Mouse (Mus musculus) thymus, postnatal 0 days (tissue): ENCODE data around the gene Xdh. TPM values are rescaled to one million over a fixed set of nuclear protein-coding genes. Genes with fewer than 3 reads are reported as not detected.
"Not testable (repeated sequence)": the region's sequence is repeated elsewhere in the genome, so short reads cannot be mapped to it uniquely, and the experiment has no call there.

Experiments
- DNase-seq: peaks from one replicate; pipeline ENCODE4 v3.0.0-alpha.2; 2015; ENCODE audit warnings: low spot score
- polyA plus RNA-seq: library from polyadenylated mRNA; unstranded; fragments of >200 nt; fragmentation: Nextera tagmentation; extraction: Ambion mirVana; gene quantifications from 2 replicates; pipeline ENCODE4 v1.2.1, GENCODE M21; 2015

Xdh gene
- polyA plus RNA-seq, 1 experiment from 2014 or later: 8.5 TPM

DNA sequence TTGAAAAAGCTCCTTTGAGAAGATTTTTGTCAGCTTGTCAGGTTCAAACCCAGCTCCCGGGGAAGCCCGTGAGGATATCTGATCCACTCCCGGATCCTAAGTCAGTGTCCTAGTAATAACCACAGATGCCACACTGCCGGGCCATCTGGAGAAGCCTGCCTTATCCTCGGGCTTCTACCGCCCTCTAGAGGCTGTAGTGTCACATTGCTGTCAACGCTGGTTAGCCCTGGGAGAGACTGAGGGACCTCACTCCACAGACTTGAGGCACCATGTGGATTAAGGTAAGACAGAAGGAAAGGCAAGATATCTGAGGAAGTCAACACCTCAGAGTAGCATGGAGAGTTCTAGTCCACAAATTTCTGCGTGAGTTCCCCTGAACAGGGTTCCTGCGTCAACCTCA, 67.8 kb downstream of the Xdh start:
- peak; percentile 81 for DNase-seq

DNA sequence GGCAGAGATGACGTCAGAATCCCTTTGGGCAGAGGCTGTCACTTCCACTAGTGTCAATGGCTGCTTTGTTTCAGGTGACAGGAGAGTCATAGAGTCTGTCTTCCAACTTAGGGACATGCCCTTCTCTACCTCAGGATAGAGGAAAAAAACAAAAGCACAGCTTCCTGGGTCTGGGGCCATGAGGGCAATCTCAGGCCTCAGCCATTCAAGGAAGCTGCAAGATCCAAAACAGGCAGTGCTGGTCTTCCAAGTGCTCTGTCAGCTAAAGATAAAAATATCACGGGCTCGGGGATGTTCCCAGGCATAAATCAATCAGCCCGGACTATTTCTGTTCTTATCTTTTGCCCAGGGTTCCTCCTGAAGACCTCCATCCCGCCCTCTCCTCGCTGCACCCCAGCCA, 68.7 kb downstream of the Xdh start:
- no peak for DNase-seq

DNA sequence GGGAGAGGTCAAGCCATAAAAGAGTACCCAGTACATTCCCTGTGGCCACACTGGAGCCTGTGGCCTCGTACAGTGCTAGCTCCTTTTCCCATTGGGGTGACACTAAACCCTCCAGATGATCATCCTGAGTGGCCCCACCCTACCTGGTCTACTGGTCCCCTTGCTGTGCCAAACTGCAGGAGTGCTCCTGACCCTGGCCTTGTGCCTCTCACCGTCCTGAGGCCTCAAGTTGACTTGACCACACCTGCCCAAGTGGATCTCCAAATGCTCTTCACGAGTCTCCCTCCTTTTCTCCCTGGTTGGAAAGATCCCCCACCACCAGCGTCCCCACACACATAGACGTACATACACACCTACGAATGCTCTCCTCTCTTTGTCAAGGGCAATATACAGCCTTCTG, 69.7 kb downstream of the Xdh start:
- DNase-seq: no peak

DNA sequence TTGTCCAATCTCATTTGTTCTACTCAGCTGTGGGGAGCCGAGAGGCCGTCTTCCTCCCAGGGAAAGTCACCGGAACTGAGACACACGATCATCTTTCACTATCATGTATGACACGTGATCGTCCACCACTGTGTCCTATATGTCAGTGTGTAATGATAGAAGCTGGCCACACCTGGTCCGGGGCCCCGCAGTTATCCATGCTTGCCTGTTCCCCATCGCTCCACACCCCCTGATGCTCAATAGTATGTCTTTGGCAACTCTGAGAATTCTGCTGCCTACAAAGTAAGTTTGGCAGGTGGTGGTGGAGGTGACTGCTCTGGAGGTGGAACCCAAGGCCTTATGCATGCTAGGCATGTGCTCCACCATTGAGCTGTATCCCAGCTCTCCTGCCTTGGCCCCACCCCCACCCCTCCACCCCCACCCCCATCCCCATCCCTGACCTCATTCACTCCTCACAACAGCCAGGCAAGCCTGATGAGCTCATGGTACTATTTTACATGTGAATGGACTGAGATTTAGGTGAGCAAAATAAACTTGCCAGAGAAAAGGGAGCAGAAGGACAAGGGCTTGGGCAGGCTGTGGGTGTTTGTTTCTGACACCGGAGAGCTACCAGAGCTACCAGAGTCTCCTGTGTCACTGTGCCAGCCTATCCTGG, 70.6 kb downstream of the Xdh start:
- DNase-seq: no peak

DNA sequence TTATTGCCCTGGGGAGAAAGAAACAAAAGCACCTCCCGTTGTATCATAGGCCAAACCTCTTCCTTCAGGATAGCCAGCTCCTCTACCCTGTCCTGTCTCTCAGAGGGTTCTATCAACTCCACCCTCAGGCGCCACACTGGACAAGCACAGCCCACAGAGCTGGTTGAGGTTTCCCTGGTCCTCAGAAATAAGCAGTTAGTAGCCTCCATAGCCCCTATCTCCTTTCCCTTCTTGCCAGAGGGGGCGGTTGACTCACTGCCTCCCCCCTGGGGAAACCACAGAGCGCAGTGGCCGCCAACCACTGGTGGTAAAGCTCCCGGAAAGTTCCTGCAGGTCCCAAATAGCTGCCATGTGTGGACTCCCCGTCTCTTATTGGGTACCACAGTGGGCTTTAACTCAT, 74.3 kb downstream of the Xdh start:
- DNase-seq: no peak

DNA sequence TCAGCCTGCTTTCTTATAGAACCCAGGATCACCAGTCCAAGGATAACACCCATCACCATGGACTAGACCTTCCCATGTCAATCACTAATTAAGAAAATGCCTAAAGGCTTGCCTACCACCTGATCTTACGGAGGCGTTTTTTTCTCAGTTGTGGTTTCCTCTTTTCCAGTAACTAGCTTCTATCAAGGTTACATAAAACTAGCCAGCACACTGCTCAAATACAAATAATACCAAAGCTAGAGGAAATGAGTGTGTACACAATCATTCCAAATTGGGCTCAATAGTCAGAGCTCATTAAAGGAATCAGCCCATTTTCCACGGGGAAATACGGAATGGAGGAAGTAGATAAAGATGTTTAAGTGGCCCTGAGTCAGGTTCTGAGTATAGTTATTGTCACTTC, 74.7 kb downstream of the Xdh start:
- DNase-seq: no peak

DNA sequence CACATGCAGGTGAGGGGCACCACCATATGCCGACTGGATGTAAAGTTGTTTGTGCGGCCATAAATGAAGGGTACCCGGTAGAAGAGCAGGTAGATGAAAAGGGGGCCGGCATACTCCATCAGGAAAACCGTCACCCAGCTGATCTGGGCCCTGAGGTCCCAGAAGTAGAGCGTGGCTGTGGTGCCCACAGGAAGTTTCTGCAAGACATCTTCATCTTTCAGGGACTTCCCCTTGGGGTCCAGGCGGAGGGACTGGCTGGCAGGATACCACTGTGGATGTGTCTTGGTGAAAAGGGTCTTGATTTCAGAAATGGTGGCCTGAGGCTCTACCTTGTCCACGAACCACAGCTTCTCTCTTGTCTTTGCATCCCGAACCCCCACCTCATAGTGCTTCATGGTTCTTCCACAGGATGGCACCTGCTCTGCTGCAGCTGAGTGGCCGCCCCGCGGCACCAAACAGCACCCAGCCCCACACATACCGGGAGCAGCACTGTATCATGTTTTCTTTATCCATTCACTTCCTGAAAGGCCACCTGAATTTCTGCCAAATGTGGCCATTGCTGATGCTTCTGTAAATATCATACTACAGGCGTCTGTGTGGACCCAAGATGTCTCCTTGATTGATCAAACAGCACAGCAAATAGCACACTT, 78.9 kb downstream of the Xdh start:
- no peak for DNase-seq

DNA sequence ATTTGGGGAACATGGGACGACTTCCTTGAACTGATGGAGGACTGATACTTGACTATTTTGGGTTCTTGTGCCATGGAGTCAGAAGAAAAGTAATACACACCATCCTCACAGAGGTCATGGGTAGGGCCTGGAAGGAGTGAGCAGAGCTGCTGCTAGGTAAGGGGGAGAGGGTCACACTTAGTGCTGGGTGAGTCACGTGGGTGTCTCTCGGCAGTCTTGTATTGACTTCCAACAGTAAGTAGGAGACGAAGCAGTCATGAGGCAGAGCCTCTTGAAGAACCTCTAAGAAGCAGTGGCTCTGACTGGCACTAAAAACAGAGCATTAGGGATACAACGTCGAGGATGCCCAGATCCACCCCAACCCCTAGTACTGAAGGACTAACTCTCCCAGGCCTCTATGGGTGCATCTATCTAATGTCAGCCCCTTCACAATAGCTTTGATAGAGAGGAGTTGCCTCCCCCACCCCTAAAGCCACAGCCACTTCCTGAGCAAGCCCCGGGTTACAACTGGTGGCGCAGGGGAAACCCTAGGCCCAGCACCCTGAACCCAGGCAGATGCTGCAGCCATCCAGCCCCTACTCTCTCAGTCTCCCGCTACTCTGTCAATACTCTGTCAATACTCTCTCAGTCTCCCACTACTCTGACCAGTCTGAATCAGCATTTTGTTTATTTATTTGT, 80.8 kb downstream of the Xdh start:
- DNase-seq: peak; percentile 62

DNA sequence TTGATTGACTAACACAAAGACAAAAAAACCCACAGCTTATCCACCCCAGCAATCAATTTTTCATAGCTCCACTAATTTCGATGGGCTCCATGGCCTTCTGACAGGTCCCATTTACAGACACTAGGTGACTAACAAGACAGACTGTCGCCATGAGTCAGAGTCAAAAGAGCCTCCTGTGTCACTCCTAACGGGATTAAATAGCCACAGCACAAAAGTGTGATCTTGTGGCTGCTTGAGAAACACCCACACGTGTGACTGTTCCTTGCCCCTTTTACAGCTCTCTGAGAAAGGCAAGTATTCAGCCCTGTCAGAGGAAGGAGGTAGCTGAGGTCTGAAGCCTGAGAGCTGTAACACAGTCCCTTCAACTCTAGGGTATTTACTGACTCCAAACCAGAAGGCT, 96.3 kb downstream of the Xdh start:
- no peak for DNase-seq

DNA sequence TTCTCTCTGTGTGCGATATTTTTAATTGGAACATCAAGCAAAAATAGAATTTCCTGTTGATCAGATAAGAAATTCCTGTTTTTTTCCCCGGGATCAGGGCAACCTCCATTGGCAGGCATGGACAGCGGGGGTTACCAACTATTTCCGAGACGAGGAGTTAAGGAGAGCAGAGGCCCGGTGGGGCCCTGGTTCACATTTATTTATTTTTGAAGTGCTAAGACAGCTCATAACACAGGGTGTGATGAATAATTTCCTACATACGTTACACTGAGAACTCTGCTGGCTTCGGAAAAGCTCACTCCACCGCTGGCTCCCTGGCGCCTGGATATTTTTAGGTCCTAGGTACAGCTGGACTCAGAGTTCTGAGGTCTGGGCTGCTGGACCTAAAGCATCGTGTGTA, 97.0 kb downstream of the Xdh start:
- no peak for DNase-seq

DNA sequence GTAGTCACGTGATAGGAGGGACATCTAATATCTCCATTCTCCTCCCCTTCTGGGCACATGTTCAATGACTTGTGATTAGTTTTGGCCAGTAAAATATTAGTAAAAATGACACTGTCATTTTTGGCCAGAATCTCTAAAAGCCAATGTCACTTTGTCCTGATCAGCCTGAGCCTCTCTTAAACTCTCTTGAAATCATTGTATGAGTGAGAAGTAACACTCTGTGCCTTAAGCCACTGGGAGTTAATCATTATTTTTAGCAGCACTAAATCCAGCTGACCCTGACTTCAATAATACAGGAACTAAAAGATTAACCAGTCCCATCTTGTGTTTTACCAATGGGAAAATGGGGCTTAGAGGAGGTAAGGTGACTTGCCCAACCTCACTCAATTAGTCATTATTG, 102.6 kb downstream of the Xdh start:
- DNase-seq: no peak

DNA sequence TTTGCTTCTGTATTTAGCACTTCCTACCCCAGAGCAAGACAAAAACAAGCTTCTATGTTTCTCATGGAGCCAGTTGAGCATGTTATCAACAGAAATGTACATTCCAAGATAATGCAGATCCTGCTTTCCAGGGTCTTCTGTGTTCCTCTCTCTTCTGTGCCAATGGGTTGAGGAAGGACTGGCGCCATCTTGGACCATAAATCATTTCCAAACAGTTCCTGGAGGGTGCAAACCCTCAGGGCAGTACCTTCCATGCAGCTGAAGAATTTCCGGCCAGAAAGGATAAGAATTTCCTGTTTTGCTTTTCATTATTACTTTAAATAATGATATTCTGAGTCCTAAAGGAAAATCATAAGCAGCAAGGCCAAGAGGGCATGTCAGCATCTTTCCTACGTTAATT, 104.4 kb downstream of the Xdh start:
- no peak for DNase-seq

DNA sequence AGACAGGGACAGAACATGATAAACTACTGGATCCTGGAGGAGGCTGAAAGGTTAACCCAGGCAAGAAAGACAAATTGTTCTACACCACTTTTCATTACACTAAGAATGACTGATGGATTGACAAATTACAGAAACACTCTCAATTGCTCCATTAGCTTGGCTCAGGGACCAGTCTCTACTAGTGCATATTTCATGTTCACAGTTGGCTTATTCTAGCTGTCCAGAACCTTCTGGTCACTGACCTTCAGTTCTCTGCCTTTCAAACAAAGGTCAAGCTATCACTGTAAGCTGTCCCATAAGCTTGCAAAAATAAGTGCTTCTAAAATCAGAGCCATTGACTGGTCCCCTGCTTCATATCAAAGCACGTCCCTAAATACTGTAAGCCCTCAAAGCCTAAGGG, 107.0 kb downstream of the Xdh start:
- no peak for DNase-seq

DNA sequence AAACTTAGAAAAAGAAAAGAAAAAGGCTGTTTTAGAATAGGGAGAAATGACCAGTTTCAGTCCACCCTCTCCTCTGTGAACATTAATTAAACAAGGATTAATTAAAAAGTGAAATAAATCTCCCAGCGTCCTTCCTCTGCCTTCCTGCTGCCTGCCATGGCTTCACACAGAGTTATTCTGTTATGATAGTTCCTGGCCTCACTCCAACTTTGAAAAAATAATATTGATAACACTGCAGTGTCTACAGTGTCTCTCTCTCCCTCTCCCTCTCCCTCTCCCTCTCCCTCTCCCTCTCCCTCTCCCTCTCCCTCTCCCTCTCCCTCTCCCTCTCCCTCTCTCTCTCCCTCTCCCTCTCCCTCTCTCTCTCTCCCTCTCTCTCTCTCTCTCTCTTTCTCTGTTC, 110.1 kb downstream of the Xdh start:
- not testable (repeated sequence) for DNase-seq

DNA sequence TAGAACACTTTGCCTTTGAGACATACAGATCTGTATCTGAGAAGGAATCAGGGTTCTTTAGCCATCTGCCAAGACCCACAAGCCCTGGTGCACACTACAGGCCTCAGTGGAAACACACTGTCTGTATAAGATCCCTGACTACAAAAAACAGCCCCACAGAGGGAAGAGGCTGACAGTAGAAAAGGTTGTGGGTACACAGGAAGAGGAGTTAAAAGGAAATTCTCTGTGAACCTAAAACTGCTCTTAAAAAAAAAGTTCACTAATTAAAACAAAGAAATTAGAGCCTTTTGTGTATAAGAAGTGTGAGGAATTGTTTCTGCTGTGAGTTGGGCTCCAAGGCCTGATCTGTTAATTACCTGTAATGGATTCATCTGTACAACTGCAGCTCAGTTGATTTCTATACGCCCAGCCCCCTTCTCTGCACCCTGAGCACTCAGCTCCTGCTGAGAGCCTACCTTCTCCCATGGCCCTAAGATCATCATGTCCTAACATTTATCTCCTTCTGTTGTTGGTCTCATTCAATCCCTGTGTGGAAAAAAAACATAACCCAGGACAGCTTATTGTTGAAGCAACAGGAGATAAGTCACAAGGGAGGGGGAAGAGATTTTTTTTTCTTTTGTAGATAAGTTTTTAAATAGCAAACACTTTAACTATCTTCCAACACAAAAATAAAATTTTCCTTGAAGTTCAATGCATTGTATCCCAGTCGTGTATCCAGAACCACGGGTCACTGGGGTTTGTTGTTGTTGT, 110.7 kb downstream of the Xdh start:
- peak; percentile 12 for DNase-seq

DNA sequence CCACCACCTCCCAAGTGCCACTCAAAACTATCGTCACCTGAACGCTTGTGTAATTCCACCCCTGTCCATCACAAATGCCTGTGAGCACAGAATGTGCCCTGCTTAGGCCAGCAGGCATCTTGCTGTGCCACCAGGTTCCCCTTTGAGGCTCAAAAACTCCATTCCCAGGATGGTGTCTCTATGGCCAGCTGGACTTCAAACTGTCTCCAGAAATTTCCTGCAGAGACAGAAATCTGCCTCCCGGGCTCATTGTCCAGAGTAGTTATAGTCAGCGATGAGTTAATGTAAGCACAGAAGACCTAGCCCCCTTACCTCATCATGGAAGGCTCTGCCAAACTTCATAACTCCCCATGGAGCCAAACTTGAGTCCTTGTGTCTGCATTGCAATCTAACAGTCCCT, 112.8 kb downstream of the Xdh start:
- no peak for DNase-seq

DNA sequence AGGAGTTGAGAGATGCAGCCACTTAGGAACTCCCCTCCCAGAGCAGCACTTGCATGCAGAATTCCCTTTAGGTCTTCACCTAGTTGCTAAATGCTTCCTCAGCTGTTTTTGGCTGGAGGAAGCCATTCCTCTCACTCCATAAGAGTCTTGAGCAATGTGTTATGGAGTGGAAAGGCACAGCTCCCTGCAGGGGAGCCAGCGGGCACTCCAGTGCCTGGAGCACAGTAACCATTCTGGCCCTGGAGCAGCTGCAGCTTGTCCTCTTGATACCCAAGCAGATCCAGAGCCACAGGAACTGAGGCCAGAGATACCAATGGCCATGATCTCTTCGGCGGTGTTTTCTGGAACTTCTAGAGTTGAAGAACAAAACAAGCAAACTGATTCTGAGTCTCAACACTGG, 113.4 kb downstream of the Xdh start:
- no peak for DNase-seq

Other genes starting within 250 kb of the Xdh start
- 0.65 and 0.67 TPM in 2 replicates for gene Galnt14, start 239.7 kb downstream of the Xdh start, polyA plus RNA-seq
- gene Ehd3, start 146.1 kb downstream of the Xdh start, polyA plus RNA-seq: 3.7 and 4.6 TPM in 2 replicates
- 0.15 TPM in 1 of 2 replicates, not detected in the other for gene Srd5a2, start 97.7 kb upstream of the Xdh start, polyA plus RNA-seq